ENCODE assay signal across 19 mouse cellular contexts in the genomic region with DNA sequence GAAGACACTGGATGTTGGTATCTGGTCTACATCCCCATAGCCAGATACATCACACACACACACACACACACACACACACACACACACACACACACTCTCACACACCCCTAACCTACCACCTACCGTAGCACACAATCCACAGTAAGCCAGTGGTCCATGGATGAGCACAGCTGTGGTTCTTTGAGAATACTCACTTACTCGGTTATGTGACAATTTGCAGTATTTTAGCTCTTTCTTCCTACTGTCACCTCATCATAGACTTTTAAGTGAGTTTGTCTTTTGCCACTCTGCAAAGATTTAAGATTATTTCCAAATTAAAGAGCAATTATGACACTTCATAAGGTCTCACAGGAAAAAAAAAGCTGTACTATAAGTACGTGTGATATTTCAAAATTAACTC. TPM values are rescaled to one million over a fixed set of nuclear protein-coding genes. Genes with fewer than 3 reads are reported as not detected.
"Had no signal": no experiment of that assay in that cellular context is flagged by ENCODE, and none has a peak within 500 bp of the region (broad histone marks: within the 10 kb centered on the region; RNA-seq: fewer than 3 reads in every experiment).

No protein-coding gene starts in this region.

- ATAC-seq: liver, embryonic 12.5 days; midbrain, embryonic 16.5 days had no signal

- H3K9ac ChIP-seq: liver, embryonic 12.5 days; liver, embryonic 14.5 days; midbrain, embryonic 12.5 days; neural tube, embryonic 13.5 days; neural tube, embryonic 15.5 days; stomach, embryonic 15.5 days had no signal

- H3K4me1 ChIP-seq: liver, embryonic 12.5 days; midbrain, embryonic 10.5 days; midbrain, embryonic 12.5 days; neural tube, embryonic 13.5 days; neural tube, embryonic 15.5 days; stomach, embryonic 15.5 days had no signal

- H3K9me3 ChIP-seq: liver, embryonic 12.5 days; midbrain, embryonic 10.5 days; midbrain, embryonic 12.5 days; neural tube, embryonic 13.5 days; neural tube, embryonic 15.5 days; stomach, embryonic 15.5 days had no signal

- H3K27me3 ChIP-seq: liver, embryonic 12.5 days; midbrain, embryonic 12.5 days; neural tube, embryonic 13.5 days; neural tube, embryonic 15.5 days; stomach, embryonic 15.5 days had no signal

- H3K4me3 ChIP-seq: liver, embryonic 12.5 days; midbrain, embryonic 10.5 days; midbrain, embryonic 12.5 days; myocyte; neural tube, embryonic 13.5 days; neural tube, embryonic 15.5 days; stomach, embryonic 15.5 days had no signal

- H3K4me2 ChIP-seq: liver, embryonic 12.5 days; midbrain, embryonic 12.5 days; neural tube, embryonic 13.5 days; neural tube, embryonic 15.5 days; stomach, embryonic 15.5 days had no signal

- DNase-seq: lung, adult 18-20 months; midbrain, embryonic 14.5 days; retina, postnatal 1 day; right cerebral cortex, adult 18-20 months; right cerebral cortex, postnatal 25 days; thymus, adult 2 months; thymus, postnatal 25 days; thymus, postnatal 4 days had no signal

- H3K36me3 ChIP-seq: liver, embryonic 12.5 days; midbrain, embryonic 10.5 days; midbrain, embryonic 12.5 days; neural tube, embryonic 13.5 days; neural tube, embryonic 15.5 days; stomach, embryonic 15.5 days had no signal

- H3K27ac ChIP-seq: liver, embryonic 12.5 days; liver, embryonic 14.5 days; midbrain, embryonic 10.5 days; midbrain, embryonic 12.5 days; neural tube, embryonic 13.5 days; neural tube, embryonic 15.5 days; stomach, embryonic 15.5 days; stomach, postnatal 0 days had no signal

RNA-seq across cellular contexts. Expression of a gene that starts 16.5 kb away (rescaled TPM):
- polyA plus RNA-seq: testis, adult 2 months had no signal
